Mouse (Mus musculus): Measurements from ENCODE around the gene Spg11. TPM values are rescaled to one million over a fixed set of nuclear protein-coding genes. Genes with fewer than 3 reads are reported as not detected.

Gene Spg11
- polyA plus RNA-seq, 1 experiment from 2014 or later: 11.8 TPM

- ATAC-seq (ENCODE audit: low FRiP score): no peak
Measured at GRCm38 (mm10) chr2:122148242-122148917, 30.2 kb upstream of the Spg11 start.

GRCm38 (mm10) chr2:122147508-122148241 lies 29.5 kb upstream of the Spg11 start, which contains the start of gene B2m:
Gene B2m, plus strand, starts transcription at chr2:122147686.
- no peak within 1 kb of the TSS for H3K27ac ChIP-seq (ENCODE audit: low read depth, low read length)

More at GRCm38 (mm10) chr2:122148242-122148917, 30.2 kb upstream of the Spg11 start:
- Histone ChIP-seq H3K36me3 (ENCODE audit: control insufficient read depth, insufficient read depth, low read length) (no peaks in the 10 kb centered on the region), H3K4me1 (replicated peaks; ENCODE audit: control insufficient read depth, insufficient read depth, low read length) (no peaks in the 10 kb centered on the region), H3K9me3 (ENCODE audit: control insufficient read depth, low read length) (no peaks in the 10 kb centered on the region), H3K4me2 (replicated peaks; ENCODE audit: low read depth, low read length) (peak overlapping the region; percentile 66), H3K9ac (ENCODE audit: low read depth, low read length) (peak overlapping the region; percentile 61), H3K27me3 (ENCODE audit: control insufficient read depth, insufficient read depth, low read length) (no peaks in the 10 kb centered on the region), H3K27ac (ENCODE audit: low read depth, low read length) (no peak overlapping the region), H3K4me3 (ENCODE audit: low read depth, low read length) (peak overlapping the region; percentile 51)
- DNase-seq (ENCODE audit: low spot score): peak; percentile 36
- WGBS: 39% methylated on average over 18 of the region's 18 CpGs

GRCm38 (mm10) chr2:122146687-122147086 lies 28.5 kb upstream of the Spg11 start:
- WGBS: 84% methylated on average over 6 of the region's 6 CpGs
- no peak overlapping the region for H3K4me2 ChIP-seq (replicated peaks; ENCODE audit: low read depth, low read length)
- ATAC-seq (ENCODE audit: low FRiP score): no peak

More at GRCm38 (mm10) chr2:122147508-122148241, 29.5 kb upstream of the Spg11 start, which contains the start of gene B2m:
- ATAC-seq (ENCODE audit: low FRiP score) (peak; percentile 98), DNase-seq (ENCODE audit: low spot score) (peak; percentile 96)
- WGBS: under 1% methylated on average over 40 of the region's 40 CpGs
- Histone ChIP-seq H3K4me2 (replicated peaks; ENCODE audit: low read depth, low read length) (peak within 1 kb of the TSS; percentile 66), H3K27me3 (ENCODE audit: control insufficient read depth, insufficient read depth, low read length) (no peaks in the 10 kb centered on the region), H3K4me3 (ENCODE audit: low read depth, low read length) (peak within 1 kb of the TSS; percentile 51), H3K4me1 (replicated peaks; ENCODE audit: control insufficient read depth, insufficient read depth, low read length) (no peaks in the 10 kb centered on the region), H3K36me3 (ENCODE audit: control insufficient read depth, insufficient read depth, low read length) (no peaks in the 10 kb centered on the region), H3K9me3 (ENCODE audit: control insufficient read depth, low read length) (no peaks in the 10 kb centered on the region), H3K9ac (ENCODE audit: low read depth, low read length) (peak within 1 kb of the TSS; percentile 61)

GRCm38 (mm10) chr2:122145756-122146155 lies 27.6 kb upstream of the Spg11 start:
- ATAC-seq (ENCODE audit: low FRiP score): no peak

More at GRCm38 (mm10) chr2:122146687-122147086, 28.5 kb upstream of the Spg11 start:
- H3K9me3 ChIP-seq (ENCODE audit: control insufficient read depth, low read length): no peaks in the 10 kb centered on the region
- no peaks in the 10 kb centered on the region for H3K4me1 ChIP-seq (replicated peaks; ENCODE audit: control insufficient read depth, insufficient read depth, low read length)
- H3K4me3 ChIP-seq (ENCODE audit: low read depth, low read length): no peak overlapping the region
- DNase-seq (ENCODE audit: low spot score): no peak
- no peaks in the 10 kb centered on the region for H3K27me3 ChIP-seq (ENCODE audit: control insufficient read depth, insufficient read depth, low read length)
- no peak overlapping the region for H3K27ac ChIP-seq (ENCODE audit: low read depth, low read length)
- no peak overlapping the region for H3K9ac ChIP-seq (ENCODE audit: low read depth, low read length)
- no peaks in the 10 kb centered on the region for H3K36me3 ChIP-seq (ENCODE audit: control insufficient read depth, insufficient read depth, low read length)

GRCm38 (mm10) chr2:122143111-122143510 lies 24.9 kb upstream of the Spg11 start:
- H3K9ac ChIP-seq (ENCODE audit: low read depth, low read length): no peak overlapping the region
- no peaks in the 10 kb centered on the region for H3K4me1 ChIP-seq (replicated peaks; ENCODE audit: control insufficient read depth, insufficient read depth, low read length)
- H3K4me3 ChIP-seq (ENCODE audit: low read depth, low read length): no peak overlapping the region
- no peaks in the 10 kb centered on the region for H3K36me3 ChIP-seq (ENCODE audit: control insufficient read depth, insufficient read depth, low read length)
- H3K27ac ChIP-seq (ENCODE audit: low read depth, low read length): no peak overlapping the region
- 95% methylated on average over 3 of the region's 3 CpGs for WGBS
- no peaks in the 10 kb centered on the region for H3K9me3 ChIP-seq (ENCODE audit: control insufficient read depth, low read length)
- ATAC-seq (ENCODE audit: low FRiP score) (no peak), DNase-seq (ENCODE audit: low spot score) (no peak)
- H3K4me2 ChIP-seq (replicated peaks; ENCODE audit: low read depth, low read length): no peak overlapping the region
- no peaks in the 10 kb centered on the region for H3K27me3 ChIP-seq (ENCODE audit: control insufficient read depth, insufficient read depth, low read length)

More at GRCm38 (mm10) chr2:122145756-122146155, 27.6 kb upstream of the Spg11 start:
- no peak overlapping the region for H3K4me2 ChIP-seq (replicated peaks; ENCODE audit: low read depth, low read length)
- H3K9ac ChIP-seq (ENCODE audit: low read depth, low read length): no peak overlapping the region
- DNase-seq (ENCODE audit: low spot score): no peak
- H3K27ac ChIP-seq (ENCODE audit: low read depth, low read length): no peak overlapping the region
- no peak overlapping the region for H3K4me3 ChIP-seq (ENCODE audit: low read depth, low read length)
- H3K36me3 ChIP-seq (ENCODE audit: control insufficient read depth, insufficient read depth, low read length): no peaks in the 10 kb centered on the region
- H3K4me1 ChIP-seq (replicated peaks; ENCODE audit: control insufficient read depth, insufficient read depth, low read length): no peaks in the 10 kb centered on the region
- no peaks in the 10 kb centered on the region for H3K9me3 ChIP-seq (ENCODE audit: control insufficient read depth, low read length)
- H3K27me3 ChIP-seq (ENCODE audit: control insufficient read depth, insufficient read depth, low read length): no peaks in the 10 kb centered on the region
- 66% methylated on average over 4 of the region's 4 CpGs for whole genome bisulfite sequencing

GRCm38 (mm10) chr2:122141332-122141967 lies 23.3 kb upstream of the Spg11 start:
- WGBS: 73% methylated on average over 5 of the region's 5 CpGs
- H3K4me3 ChIP-seq (ENCODE audit: low read depth, low read length): no peak overlapping the region

GRCm38 (mm10) chr2:122140815-122141214 lies 22.6 kb upstream of the Spg11 start:
- H3K27me3 ChIP-seq (ENCODE audit: control insufficient read depth, insufficient read depth, low read length): no peaks in the 10 kb centered on the region
- no peak overlapping the region for H3K27ac ChIP-seq (ENCODE audit: low read depth, low read length)
- H3K36me3 ChIP-seq (ENCODE audit: control insufficient read depth, insufficient read depth, low read length): no peaks in the 10 kb centered on the region
- H3K9ac ChIP-seq (ENCODE audit: low read depth, low read length): no peak overlapping the region
- DNase-seq (ENCODE audit: low spot score) (no peak), ATAC-seq (ENCODE audit: low FRiP score) (no peak)
- H3K4me2 ChIP-seq (replicated peaks; ENCODE audit: low read depth, low read length): no peak overlapping the region
- 77% methylated on average over 2 of the region's 2 CpGs for WGBS
- no peak overlapping the region for H3K4me3 ChIP-seq (ENCODE audit: low read depth, low read length)
- no peaks in the 10 kb centered on the region for H3K4me1 ChIP-seq (replicated peaks; ENCODE audit: control insufficient read depth, insufficient read depth, low read length)
- no peaks in the 10 kb centered on the region for H3K9me3 ChIP-seq (ENCODE audit: control insufficient read depth, low read length)

More at GRCm38 (mm10) chr2:122141332-122141967, 23.3 kb upstream of the Spg11 start:
- H3K4me1 ChIP-seq (replicated peaks; ENCODE audit: control insufficient read depth, insufficient read depth, low read length): no peaks in the 10 kb centered on the region
- H3K27me3 ChIP-seq (ENCODE audit: control insufficient read depth, insufficient read depth, low read length): no peaks in the 10 kb centered on the region
- no peak overlapping the region for H3K27ac ChIP-seq (ENCODE audit: low read depth, low read length)
- H3K4me2 ChIP-seq (replicated peaks; ENCODE audit: low read depth, low read length): no peak overlapping the region
- ATAC-seq (ENCODE audit: low FRiP score): no peak
- no peaks in the 10 kb centered on the region for H3K36me3 ChIP-seq (ENCODE audit: control insufficient read depth, insufficient read depth, low read length)
- no peaks in the 10 kb centered on the region for H3K9me3 ChIP-seq (ENCODE audit: control insufficient read depth, low read length)
- DNase-seq (ENCODE audit: low spot score): peak; percentile 16
- no peak overlapping the region for H3K9ac ChIP-seq (ENCODE audit: low read depth, low read length)

- Histone ChIP-seq H3K4me3 (ENCODE audit: low read depth, low read length) (no peak overlapping the region), H3K9ac (ENCODE audit: low read depth, low read length) (no peak overlapping the region), H3K4me2 (replicated peaks; ENCODE audit: low read depth, low read length) (no peak overlapping the region), H3K9me3 (ENCODE audit: control insufficient read depth, low read length) (no peaks in the 10 kb centered on the region), H3K4me1 (replicated peaks; ENCODE audit: control insufficient read depth, insufficient read depth, low read length) (no peaks in the 10 kb centered on the region), H3K36me3 (ENCODE audit: control insufficient read depth, insufficient read depth, low read length) (no peaks in the 10 kb centered on the region), H3K27ac (ENCODE audit: low read depth, low read length) (no peak overlapping the region), H3K27me3 (ENCODE audit: control insufficient read depth, insufficient read depth, low read length) (no peaks in the 10 kb centered on the region)
- DNase-seq (ENCODE audit: low spot score): no peak
- ATAC-seq (ENCODE audit: low FRiP score): no peak
- 72% methylated on average over 5 of the region's 5 CpGs for WGBS
Measured at GRCm38 (mm10) chr2:122137839-122138465, 19.8 kb upstream of the Spg11 start.
